Mouse (Mus musculus) layer of hippocampus, postnatal 36 days (tissue): ENCODE results near the gene Fen1. TPM values are rescaled to one million over a fixed set of nuclear protein-coding genes. Genes with fewer than 3 reads are reported as not detected.
A peak's percentile ranks its signal among the peaks of the same experiment; 100 is the strongest.

Experiments
- DNase-seq, 2 experiments: peaks; one replicate each; pipeline ENCODE4 v3.0.0; 2022
- total RNA-seq, 2 experiments: library from RNA; stranded (reverse); gene quantifications; 2 replicates each; pipeline ENCODE4 v1.2.3; 2021

The Fen1 gene
- total RNA-seq, 2 experiments from 2014 or later = 8.8 to 10.1 TPM

- no peak for DNase-seq
Observed at GRCm38 (mm10) chr19:10213796-10214471, 10.0 kb upstream of the Fen1 start.

- DNase-seq = no peak
Observed at GRCm38 (mm10) chr19:10210885-10211284, 6.9 kb upstream of the Fen1 start.

- no peak for DNase-seq
Observed at GRCm38 (mm10) chr19:10208851-10209250, 4.9 kb upstream of the Fen1 start.

GRCm38 (mm10) chr19:10205051-10205450 is 1.1 kb upstream of the Fen1 start:
- no peak for DNase-seq

- peak in 1 of 2 experiments; percentile 42 for DNase-seq
Observed at GRCm38 (mm10) chr19:10204616-10205001, 640 bp upstream of the Fen1 start.

GRCm38 (mm10) chr19:10203146-10203847 is 672 bp downstream of the Fen1 start:
- no peak for DNase-seq

GRCm38 (mm10) chr19:10198723-10199122 is 5.2 kb downstream of the Fen1 start:
- DNase-seq = peak; percentile 67 to 76

- DNase-seq = no peak
Observed at GRCm38 (mm10) chr19:10198286-10198685, 5.7 kb downstream of the Fen1 start.

- DNase-seq = no peak
Observed at GRCm38 (mm10) chr19:10197130-10197529, 6.8 kb downstream of the Fen1 start.

- no peak for DNase-seq
Observed at GRCm38 (mm10) chr19:10195252-10195651, 8.7 kb downstream of the Fen1 start.

- no peak for DNase-seq
Observed at GRCm38 (mm10) chr19:10194337-10194736, 9.6 kb downstream of the Fen1 start.

GRCm38 (mm10) chr19:10191326-10191725 is 12.6 kb downstream of the Fen1 start:
- no peak for DNase-seq

GRCm38 (mm10) chr19:10190796-10191195 is 13.2 kb downstream of the Fen1 start:
- DNase-seq = peak; percentile 61 to 72

- DNase-seq = no peak
Observed at GRCm38 (mm10) chr19:10189940-10190339, 14.0 kb downstream of the Fen1 start.

- no peak for DNase-seq
Observed at GRCm38 (mm10) chr19:10189022-10189421, 14.9 kb downstream of the Fen1 start.

- DNase-seq = peak; percentile 75 to 76
Observed at GRCm38 (mm10) chr19:10188281-10188811, 15.6 kb downstream of the Fen1 start.

- DNase-seq = no peak
Observed at GRCm38 (mm10) chr19:10186569-10186968, 17.4 kb downstream of the Fen1 start.

GRCm38 (mm10) chr19:10185876-10186275 is 18.1 kb downstream of the Fen1 start:
- DNase-seq = no peak

- no peak for DNase-seq
Observed at GRCm38 (mm10) chr19:10184096-10184495, 19.9 kb downstream of the Fen1 start.

GRCm38 (mm10) chr19:10183299-10183983 is 20.5 kb downstream of the Fen1 start:
- DNase-seq = peak; percentile 72 to 77

GRCm38 (mm10) chr19:10182670-10183298 is 21.2 kb downstream of the Fen1 start, which contains the start of gene Fads1:
Gene Fads1 (plus strand): TSS chr19:10182888.
- peak; percentile 92 to 95 for DNase-seq

GRCm38 (mm10) chr19:10182142-10182541 is 21.8 kb downstream of the Fen1 start:
- DNase-seq = no peak

- DNase-seq = peak in 1 of 2 experiments; percentile 58
Observed at GRCm38 (mm10) chr19:10181225-10181624, 22.7 kb downstream of the Fen1 start.
